Mouse (Mus musculus) forebrain, embryonic 14.5 days (tissue): Measurements from ENCODE around the gene Chrd. TPM values are rescaled to one million over a fixed set of nuclear protein-coding genes. Genes with fewer than 3 reads are reported as not detected.

ENCODE experiments used
- ATAC-seq: fragments of 200-750 bp; cut with Nextera tagmentation; 2 replicates; pipeline ENCODE4 v1.8.0; 2017; ENCODE audit warnings: mild to moderate bottlenecking, moderate library complexity
- DNase-seq: peaks from one replicate; pipeline ENCODE4 v3.0.0-alpha.2; 2015; ENCODE audit warnings: low spot score
- H3K27ac ChIP-seq: fragments of 300-500 bp; sonication (generic); 2 replicates; pipeline ENCODE4 v1.5.1; 2014; ENCODE audit warnings: low read depth, mild to moderate bottlenecking, control low read depth, low read length, moderate library complexity
- H3K27me3 ChIP-seq: fragments of 300-500 bp; sonication (generic); replicated peaks from 2 replicates; pipeline ENCODE4 v1.6.1; 2014; ENCODE audit warnings: low read length, control low read depth, mixed read lengths; ENCODE audit not compliant: control insufficient read depth, insufficient read depth
- H3K36me3 ChIP-seq: fragments of 300-500 bp; sonication (generic); 2 replicates; pipeline ENCODE4 v1.6.1; 2014; ENCODE audit warnings: low read length, control low read depth; ENCODE audit not compliant: control insufficient read depth, insufficient read depth
- H3K4me1 ChIP-seq: fragments of 300-500 bp; sonication (generic); 2 replicates; pipeline ENCODE4 v1.6.1; 2014; ENCODE audit warnings: antibody characterized with exemption, low read length, control low read depth; ENCODE audit not compliant: control insufficient read depth, insufficient read depth
- H3K4me2 ChIP-seq: fragments of 300-500 bp; sonication (generic); 2 replicates; pipeline ENCODE4 v1.6.1; 2014; ENCODE audit warnings: mild to moderate bottlenecking, control low read depth, low read length
- H3K4me3 ChIP-seq: fragments of 300-500 bp; sonication (generic); 2 replicates; pipeline ENCODE4 v1.5.1; 2014; ENCODE audit warnings: low read depth, low read length, control low read depth
- H3K9ac ChIP-seq: fragments of 300-500 bp; sonication (generic); 2 replicates; pipeline ENCODE4 v1.6.1; 2014; ENCODE audit warnings: mild to moderate bottlenecking, low read length, control low read depth, moderate library complexity
- H3K9me3 ChIP-seq: fragments of 300-500 bp; sonication (generic); replicated peaks from 2 replicates; pipeline ENCODE4 v1.6.1; 2016; ENCODE audit warnings: low read length, control low read depth, mixed read lengths; ENCODE audit not compliant: control insufficient read depth
- WGBS: fragments of 180-500 bp; shearing (Covaris S2); extraction: QIAGEN DNeasy Blood & Tissue Kit; methylation state at CpG from one replicate; pipeline ENCODE4 v1.1.7; 2014; 5-methylcytosine and 5-hydroxymethylcytosine counted together
- polyA plus RNA-seq: library from polyadenylated mRNA; unstranded; fragments of >200 nt; fragmentation: Nextera tagmentation; extraction: Ambion mirVana; gene quantifications from 2 replicates; pipeline ENCODE4 v1.2.1, GENCODE M21; 2014

Chrd gene
- polyA plus RNA-seq, 1 experiment from 2014 or later, result 2.6 TPM

GRCm38 (mm10) chr16:20708220-20708938, 24.5 kb upstream of the Chrd start:
- H3K4me3 ChIP-seq, result no peak overlapping the region
- H3K4me1 ChIP-seq, result no peaks in the 10 kb centered on the region
- peaks cover 53% of the 10 kb centered on the region for H3K36me3 ChIP-seq
- ATAC-seq (no peak), DNase-seq (no peak)
- 93% methylated on average over 21 of the region's 21 CpGs for WGBS
- no peak overlapping the region for H3K9ac ChIP-seq
- H3K27me3 ChIP-seq, result no peaks in the 10 kb centered on the region
- H3K27ac ChIP-seq, result no peak overlapping the region
- no peaks in the 10 kb centered on the region for H3K9me3 ChIP-seq
- no peak overlapping the region for H3K4me2 ChIP-seq

- 72% methylated on average over 19 of the region's 19 CpGs for WGBS
- ATAC-seq, result peak; percentile 81
- Histone ChIP-seq H3K4me2 (no peak overlapping the region), H3K4me1 (peaks cover 3% of the 10 kb centered on the region; the same call in 1 of the 2 replicates), H3K27me3 (no peaks in the 10 kb centered on the region), H3K9ac (no peak overlapping the region), H3K36me3 (peaks cover 49% of the 10 kb centered on the region), H3K9me3 (no peaks in the 10 kb centered on the region), H3K27ac (no peak overlapping the region), H3K4me3 (no peak overlapping the region)
- DNase-seq, result peak; percentile 80
Observed at GRCm38 (mm10) chr16:20708939-20709734, 23.8 kb upstream of the Chrd start.

- no peak overlapping the region for H3K4me2 ChIP-seq
- no peak for ATAC-seq
- H3K27me3 ChIP-seq, result no peaks in the 10 kb centered on the region
- H3K36me3 ChIP-seq, result peaks cover 49% of the 10 kb centered on the region
- no peak overlapping the region for H3K9ac ChIP-seq
- H3K4me1 ChIP-seq, result peaks cover 13% of the 10 kb centered on the region
- no peak overlapping the region for H3K27ac ChIP-seq
- no peak for DNase-seq
- H3K4me3 ChIP-seq, result no peak overlapping the region
- WGBS, result 92% methylated on average over 11 of the region's 11 CpGs
- no peaks in the 10 kb centered on the region for H3K9me3 ChIP-seq
Observed at GRCm38 (mm10) chr16:20710370-20710769, 22.6 kb upstream of the Chrd start.

- Histone ChIP-seq H3K4me1 (peaks cover 14% of the 10 kb centered on the region), H3K9me3 (no peaks in the 10 kb centered on the region), H3K27ac (no peak overlapping the region), H3K4me2 (no peak overlapping the region), H3K9ac (no peak overlapping the region), H3K27me3 (no peaks in the 10 kb centered on the region), H3K36me3 (peaks cover 47% of the 10 kb centered on the region), H3K4me3 (no peak overlapping the region)
- ATAC-seq, result no peak
- no peak for DNase-seq
- 77% methylated on average over 4 of the region's 4 CpGs for WGBS
Observed at GRCm38 (mm10) chr16:20710810-20711209, 22.1 kb upstream of the Chrd start.

GRCm38 (mm10) chr16:20712190-20712589, 20.7 kb upstream of the Chrd start:
- peaks cover 20% of the 10 kb centered on the region for H3K4me1 ChIP-seq
- DNase-seq (no peak), ATAC-seq (no peak)
- H3K36me3 ChIP-seq, result peaks cover 33% of the 10 kb centered on the region
- H3K9ac ChIP-seq, result no peak overlapping the region
- WGBS, result 73% methylated on average over 9 of the region's 9 CpGs
- no peak overlapping the region for H3K4me2 ChIP-seq
- H3K27me3 ChIP-seq, result no peaks in the 10 kb centered on the region
- H3K27ac ChIP-seq, result no peak overlapping the region
- no peak overlapping the region for H3K4me3 ChIP-seq
- no peaks in the 10 kb centered on the region for H3K9me3 ChIP-seq

- no peak overlapping the region for H3K4me2 ChIP-seq
- H3K27ac ChIP-seq, result no peak overlapping the region
- ATAC-seq, result no peak
- H3K9ac ChIP-seq, result no peak overlapping the region
- H3K36me3 ChIP-seq, result peaks cover 26% of the 10 kb centered on the region
- no peaks in the 10 kb centered on the region for H3K27me3 ChIP-seq
- H3K4me1 ChIP-seq, result peaks cover 21% of the 10 kb centered on the region
- WGBS, result 86% methylated on average over 7 of the region's 7 CpGs
- H3K4me3 ChIP-seq, result no peak overlapping the region
- no peaks in the 10 kb centered on the region for H3K9me3 ChIP-seq
- no peak for DNase-seq
Observed at GRCm38 (mm10) chr16:20712889-20713288, 20.0 kb upstream of the Chrd start.

GRCm38 (mm10) chr16:20714307-20715080, 18.4 kb upstream of the Chrd start:
- no peak for ATAC-seq
- Histone ChIP-seq H3K4me3 (peak overlapping the region; percentile 64), H3K27ac (no peak overlapping the region)

GRCm38 (mm10) chr16:20715161-20715560, 17.8 kb upstream of the Chrd start:
- ATAC-seq, result no peak
- no peak for DNase-seq
- Histone ChIP-seq H3K4me2 (peak overlapping the region; percentile 76), H3K27me3 (no peaks in the 10 kb centered on the region), H3K27ac (no peak overlapping the region), H3K9ac (peak overlapping the region; percentile 81), H3K4me1 (peaks cover 29% of the 10 kb centered on the region), H3K4me3 (peak overlapping the region; percentile 64), H3K9me3 (no peaks in the 10 kb centered on the region), H3K36me3 (peaks cover 26% of the 10 kb centered on the region)
- WGBS, result 53% methylated on average over 2 of the region's 2 CpGs

More at GRCm38 (mm10) chr16:20714307-20715080, 18.4 kb upstream of the Chrd start:
- peak overlapping the region; percentile 81; the same call in 1 of the 2 replicates for H3K9ac ChIP-seq
- peaks cover 25% of the 10 kb centered on the region for H3K36me3 ChIP-seq
- H3K9me3 ChIP-seq, result no peaks in the 10 kb centered on the region
- DNase-seq, result no peak
- WGBS, result 22% methylated on average over 11 of the region's 11 CpGs
- peak overlapping the region; percentile 76 for H3K4me2 ChIP-seq
- peaks cover 29% of the 10 kb centered on the region for H3K4me1 ChIP-seq
- no peaks in the 10 kb centered on the region for H3K27me3 ChIP-seq
